Mouse (Mus musculus) MEL-GATA-1-ER (cell line): ENCODE measurements at regions not wholly inside any gene's neighbourhood (a gene's known extent, or its start where the extent isn't known, plus 50 kb on each side); places are given as distances from the start of the nearest gene placed in this dataset.

Experiments used
- DNase-seq: peaks from one replicate; pipeline ENCODE4 v3.0.0-alpha.2; 2012; ENCODE audit warnings: low read depth; ENCODE audit errors: extremely low read depth

DNA sequence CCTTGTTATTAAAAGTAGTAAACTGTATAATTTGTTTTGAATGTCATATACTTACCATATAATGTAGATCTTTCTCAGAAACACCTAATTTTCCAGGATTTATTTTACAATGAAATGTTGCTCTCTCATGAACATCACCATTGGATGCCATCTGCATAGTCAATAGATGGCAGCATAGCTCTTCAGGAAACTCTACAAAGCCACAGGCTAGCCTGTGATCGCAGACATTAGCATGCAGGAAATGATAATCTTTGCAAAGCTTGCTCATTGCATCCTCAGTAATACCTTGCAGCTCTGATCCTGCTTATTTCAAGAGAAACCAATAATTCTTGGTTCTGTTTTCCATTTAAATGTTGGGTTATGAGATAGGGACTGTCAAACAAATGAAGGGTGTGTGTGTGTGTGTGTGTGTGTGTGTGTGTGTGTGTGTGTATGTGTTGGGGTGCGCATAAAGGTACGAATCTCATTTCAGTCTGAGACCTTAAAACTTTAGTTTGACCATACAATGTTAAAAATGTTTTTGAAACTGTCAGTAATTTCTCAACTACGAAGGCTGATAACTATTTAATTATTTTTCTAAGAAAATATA is 1595.1 kb upstream of the Pcdh10 start:
- peak; percentile 12 for DNase-seq

DNA sequence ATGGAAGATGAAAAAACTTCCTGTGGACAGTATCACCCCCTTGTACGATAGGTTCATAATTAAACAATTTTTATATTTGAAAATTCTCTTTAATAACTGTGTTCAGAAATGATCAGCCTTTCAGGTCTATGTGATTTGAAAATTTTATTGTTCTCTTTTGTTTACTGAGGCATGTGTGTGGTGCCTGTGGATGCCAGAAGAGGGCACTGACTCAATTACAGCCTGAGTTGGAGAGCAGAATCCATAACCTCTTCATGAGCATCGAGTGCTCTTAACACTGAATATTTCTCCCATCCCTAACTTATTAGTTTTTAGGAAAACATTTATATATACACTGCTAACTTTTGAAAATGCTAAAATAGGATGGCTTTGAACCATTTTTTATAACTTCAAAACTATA is 1594.0 kb upstream of the Pcdh10 start:
- DNase-seq, result no peak
